Mouse (Mus musculus) testis, adult 2 months (tissue): ENCODE results near the gene Syne4. TPM values are rescaled to one million over a fixed set of nuclear protein-coding genes. Genes with fewer than 3 reads are reported as not detected.

Experiments
- H3K27ac ChIP-seq: fragments of 200-500 bp; 2 replicates; pipeline ENCODE4 v1.5.1; 2012; ENCODE audit warnings: low read depth, low read length; ENCODE audit not compliant: control insufficient read depth, insufficient read depth
- H3K27me3 ChIP-seq: fragments of 200-500 bp; 2 replicates; pipeline ENCODE4 v1.6.1; 2012; ENCODE audit warnings: mild to moderate bottlenecking, low read length, moderate library complexity; ENCODE audit not compliant: control insufficient read depth, insufficient read depth
- H3K36me3 ChIP-seq: fragments of 200-500 bp; 2 replicates; pipeline ENCODE4 v1.6.1; 2012; ENCODE audit warnings: mild to moderate bottlenecking, low read length; ENCODE audit not compliant: control insufficient read depth, insufficient read depth
- H3K4me1 ChIP-seq: fragments of 200-500 bp; 2 replicates; pipeline ENCODE4 v1.6.1; 2012; ENCODE audit warnings: low read length; ENCODE audit not compliant: control insufficient read depth, insufficient read depth
- H3K4me3 ChIP-seq: fragments of 200-500 bp; 2 replicates; pipeline ENCODE4 v1.5.1; 2012; ENCODE audit warnings: low read depth, mild to moderate bottlenecking, low read length, moderate library complexity, mixed read lengths; ENCODE audit not compliant: control insufficient read depth
- CTCF ChIP-seq: fragments of 200-500 bp; IDR thresholded peaks from 2 replicates; pipeline ENCODE4 v1.5.1; 2012; ENCODE audit warnings: low read depth, mild to moderate bottlenecking, inconsistent platforms, low read length, moderate library complexity; ENCODE audit not compliant: control insufficient read depth, insufficient read depth, insufficient replicate concordance
- POLR2A ChIP-seq: fragments of 200-500 bp; IDR thresholded peaks from 2 replicates; pipeline ENCODE4 v1.6.1; 2012; ENCODE audit warnings: low read depth, mild to moderate bottlenecking, inconsistent platforms, low read length, moderate library complexity; ENCODE audit not compliant: control insufficient read depth
- polyA plus RNA-seq: library from polyadenylated mRNA; depleted of rRNA; stranded (reverse); fragments of >200 nt; gene quantifications from 2 replicates; pipeline ENCODE4 v1.2.3, GENCODE M21; 2012

The Syne4 gene
- polyA plus RNA-seq, 1 experiment = 7.4 TPM

- Histone ChIP-seq H3K27me3 (no peaks in the 10 kb centered on the region), H3K36me3 (no peaks in the 10 kb centered on the region), H3K27ac (no peak overlapping the region), H3K4me1 (no peaks in the 10 kb centered on the region), H3K4me3 (no peak overlapping the region)
- no peak for TF ChIP-seq POLR2A
- no peak for TF ChIP-seq CTCF
Measured at GRCm38 (mm10) chr7:30297266-30297665, 17.3 kb upstream of the Syne4 start.

GRCm38 (mm10) chr7:30300914-30301313 is 13.7 kb upstream of the Syne4 start:
- Histone ChIP-seq H3K27me3 (no peaks in the 10 kb centered on the region), H3K4me3 (no peak overlapping the region), H3K4me1 (no peaks in the 10 kb centered on the region), H3K27ac (no peak overlapping the region), H3K36me3 (no peaks in the 10 kb centered on the region)
- TF ChIP-seq POLR2A = no peak
- peak; percentile 63; the same call in 1 of the 2 replicates for TF ChIP-seq CTCF

GRCm38 (mm10) chr7:30306083-30306779 is 8.4 kb upstream of the Syne4 start:
- Histone ChIP-seq H3K4me1 (peaks cover 19% of the 10 kb centered on the region), H3K27ac (no peak overlapping the region), H3K4me3 (no peak overlapping the region), H3K27me3 (no peaks in the 10 kb centered on the region), H3K36me3 (no peaks in the 10 kb centered on the region)
- TF ChIP-seq POLR2A (no peak), CTCF (no peak)

- peaks cover 19% of the 10 kb centered on the region for H3K4me1 ChIP-seq
- no peaks in the 10 kb centered on the region for H3K36me3 ChIP-seq
- H3K4me3 ChIP-seq = peak within 1 kb of the TSS; percentile 81
- H3K27me3 ChIP-seq = no peaks in the 10 kb centered on the region
- H3K27ac ChIP-seq = peak within 1 kb of the TSS; percentile 39
- peak; percentile 81 for TF ChIP-seq POLR2A
- TF ChIP-seq CTCF = no peak
Measured at GRCm38 (mm10) chr7:30308076-30309005, 6.3 kb upstream of the Syne4 start, which contains the start of gene Alkbh6. Gene Alkbh6, plus strand, starts transcription at chr7:30308717.

- Histone ChIP-seq H3K4me3 (peak overlapping the region; percentile 81), H3K27me3 (no peaks in the 10 kb centered on the region), H3K4me1 (peaks cover 22% of the 10 kb centered on the region), H3K27ac (no peak overlapping the region), H3K36me3 (no peaks in the 10 kb centered on the region)
- TF ChIP-seq CTCF (no peak), POLR2A (no peak)
Measured at GRCm38 (mm10) chr7:30309395-30310129, 5.0 kb upstream of the Syne4 start.

GRCm38 (mm10) chr7:30310136-30310535 is 4.5 kb upstream of the Syne4 start:
- H3K27ac ChIP-seq = no peak overlapping the region
- no peaks in the 10 kb centered on the region for H3K27me3 ChIP-seq
- H3K36me3 ChIP-seq = no peaks in the 10 kb centered on the region

More at GRCm38 (mm10) chr7:30310136-30310535, 4.5 kb upstream of the Syne4 start:
- Histone ChIP-seq H3K4me3 (no peak overlapping the region), H3K4me1 (peaks cover 22% of the 10 kb centered on the region)
- no peak for TF ChIP-seq POLR2A
- TF ChIP-seq CTCF = no peak
